Mouse (Mus musculus) ZHBTc4 (cell line): ENCODE measurements at regions not wholly inside any gene's neighbourhood (a gene's known extent, or its start where the extent isn't known, plus 50 kb on each side); places are given as distances from the start of the nearest gene placed in this dataset.

Experiments used
- DNase-seq: peaks from one replicate; pipeline ENCODE4 v3.0.0-alpha.2; 2011; ENCODE audit warnings: low read depth, low spot score

GRCm38 (mm10) chr11:14943036-14943435, 344.0 kb downstream of the Pom121l12 start:
- DNase-seq, result no peak

- DNase-seq, result peak; percentile 16
Measured at GRCm38 (mm10) chr11:14943451-14943850, 344.4 kb downstream of the Pom121l12 start.

DNA sequence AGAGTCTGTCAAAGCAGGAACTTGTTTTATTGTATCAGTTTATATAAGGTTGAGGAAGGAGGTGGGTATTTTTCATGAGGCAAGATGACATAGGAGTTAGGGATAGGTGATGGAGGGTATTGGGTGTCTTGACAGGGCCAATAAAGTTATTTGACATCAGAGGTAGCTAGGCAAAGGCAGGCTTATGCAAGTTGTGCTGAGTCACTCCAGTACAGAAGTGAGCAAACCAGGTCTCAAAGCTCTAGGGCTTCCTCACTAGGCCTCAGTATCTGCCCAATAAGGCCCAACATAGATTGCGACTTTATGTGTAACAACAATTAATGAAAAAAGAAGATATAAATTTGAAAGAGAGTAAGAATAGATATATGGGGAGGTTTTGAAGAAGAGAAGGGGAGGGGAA, 358.6 kb downstream of the Pom121l12 start:
- DNase-seq, result no peak

DNA sequence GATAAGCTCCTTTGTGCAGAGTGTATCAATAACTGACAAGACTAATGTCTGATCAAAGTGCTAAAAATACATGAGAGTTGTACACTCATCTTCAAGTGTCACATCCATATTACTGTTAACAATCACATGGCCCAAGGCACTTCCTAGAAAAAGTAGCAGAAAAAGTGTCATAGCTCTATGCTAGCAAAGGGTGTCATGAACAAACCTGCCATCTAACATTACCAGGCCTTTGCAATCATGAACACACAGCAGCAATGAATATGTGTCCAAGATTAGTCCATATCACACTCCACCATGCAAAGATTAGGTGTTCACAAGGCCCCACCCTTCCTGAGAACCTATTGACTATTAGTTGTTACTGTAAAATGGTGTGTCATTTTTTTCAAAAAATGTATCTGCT, 359.6 kb downstream of the Pom121l12 start:
- no peak for DNase-seq
